Mouse (Mus musculus): Measurements from ENCODE around the gene Gbe1.

The Gbe1 gene

GRCm38 (mm10) chr16:70313886-70314577 is at the start of gene Gbe1:
Gene Gbe1 (plus strand): TSS chr16:70313949.
- peak; percentile 93 for DNase-seq

- DNase-seq = no peak
These were observed 3.1 kb upstream of the Gbe1 start for GRCm38 (mm10) chr16:70310691-70311090.

- DNase-seq = no peak
These were observed 258 bp upstream of the Gbe1 start for GRCm38 (mm10) chr16:70313496-70313885.

GRCm38 (mm10) chr16:70314578-70314930 is 805 bp downstream of the Gbe1 start:
- no peak for DNase-seq

- no peak for DNase-seq
These were observed 1.5 kb downstream of the Gbe1 start for GRCm38 (mm10) chr16:70315261-70315660.

GRCm38 (mm10) chr16:70315862-70316390 is 2.2 kb downstream of the Gbe1 start:
- DNase-seq = no peak

- DNase-seq = no peak
These were observed 5.6 kb downstream of the Gbe1 start for GRCm38 (mm10) chr16:70319388-70319787.

DNA sequence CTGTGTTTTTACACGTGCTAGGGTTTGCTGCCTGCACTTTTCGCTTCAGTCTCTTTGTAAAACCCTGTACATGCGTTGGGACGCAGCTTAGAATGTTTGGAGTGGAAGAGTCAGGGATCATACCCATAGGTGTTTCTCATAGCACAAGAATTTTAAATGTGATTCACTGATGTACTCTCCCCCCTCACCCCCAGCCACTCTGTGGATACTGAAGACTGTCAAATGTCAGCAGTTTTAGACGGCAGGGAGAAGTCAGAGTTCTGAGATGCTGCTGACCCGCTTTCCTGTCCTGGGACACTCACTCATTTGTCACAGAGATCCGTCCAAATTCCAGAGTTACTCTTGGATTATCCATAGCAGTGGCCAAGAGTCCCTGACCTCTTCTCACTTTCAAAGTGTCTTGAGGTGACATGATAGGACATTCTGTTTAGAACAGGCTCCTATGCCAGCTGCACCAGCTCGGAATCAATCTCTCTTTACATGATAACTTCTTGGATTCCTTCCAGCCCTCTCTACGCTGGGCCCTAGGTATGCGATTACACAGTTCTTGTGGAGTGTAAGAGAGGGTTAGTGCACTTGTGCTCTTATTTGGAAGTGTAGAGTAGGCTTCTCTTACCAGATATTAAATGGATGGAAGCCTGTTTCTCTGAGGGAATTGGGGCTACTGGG is 7.0 kb downstream of the Gbe1 start:
- no peak for DNase-seq

GRCm38 (mm10) chr16:70326339-70326948 is 12.7 kb downstream of the Gbe1 start:
- no peak for DNase-seq

GRCm38 (mm10) chr16:70328566-70328965 is 14.8 kb downstream of the Gbe1 start:
- no peak for DNase-seq

GRCm38 (mm10) chr16:70329036-70329435 is 15.3 kb downstream of the Gbe1 start:
- DNase-seq = no peak

- no peak for DNase-seq
These were observed 15.7 kb downstream of the Gbe1 start for GRCm38 (mm10) chr16:70329471-70329870.

DNA sequence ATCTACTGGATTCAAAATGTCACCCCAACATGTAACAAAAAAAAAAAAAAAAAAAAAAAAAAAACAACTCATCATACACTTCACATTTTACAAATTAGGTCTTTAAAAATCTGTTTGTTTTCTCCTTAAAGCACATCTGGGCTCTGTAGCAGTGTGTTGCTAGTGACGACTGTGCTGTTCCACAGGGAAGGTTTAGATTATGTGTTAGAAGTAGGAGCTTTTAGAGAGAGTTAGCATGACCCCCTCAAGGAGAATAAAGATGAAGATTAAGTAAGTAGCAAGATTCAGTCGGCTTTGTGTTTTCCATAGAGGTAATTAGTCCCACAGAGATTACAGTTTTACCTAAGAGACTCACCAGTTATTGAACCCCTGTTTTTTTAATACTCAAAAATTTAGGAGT is 16.3 kb downstream of the Gbe1 start:
- no peak for DNase-seq

GRCm38 (mm10) chr16:70330626-70331275 is 17.0 kb downstream of the Gbe1 start:
- no peak for DNase-seq

DNA sequence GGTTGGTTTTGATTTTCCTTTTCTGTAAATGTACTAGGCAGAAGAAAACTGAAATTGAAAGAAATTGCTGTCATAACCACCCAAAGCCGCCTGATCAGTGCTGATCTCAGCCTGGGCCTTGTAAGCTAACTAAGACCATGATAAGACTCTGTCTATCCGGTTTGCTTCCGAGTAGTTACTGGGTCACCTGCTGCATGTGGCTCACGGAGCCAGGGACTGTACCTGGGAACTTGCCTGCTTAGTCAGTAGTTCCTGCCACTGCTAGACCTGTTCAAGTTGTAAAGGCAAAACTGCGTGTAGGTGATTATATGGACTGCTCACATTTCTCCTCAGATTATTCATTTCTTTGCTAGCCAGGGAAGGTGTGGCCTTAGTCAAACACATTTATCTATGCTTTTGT is 21.1 kb downstream of the Gbe1 start:
- no peak for DNase-seq

DNA sequence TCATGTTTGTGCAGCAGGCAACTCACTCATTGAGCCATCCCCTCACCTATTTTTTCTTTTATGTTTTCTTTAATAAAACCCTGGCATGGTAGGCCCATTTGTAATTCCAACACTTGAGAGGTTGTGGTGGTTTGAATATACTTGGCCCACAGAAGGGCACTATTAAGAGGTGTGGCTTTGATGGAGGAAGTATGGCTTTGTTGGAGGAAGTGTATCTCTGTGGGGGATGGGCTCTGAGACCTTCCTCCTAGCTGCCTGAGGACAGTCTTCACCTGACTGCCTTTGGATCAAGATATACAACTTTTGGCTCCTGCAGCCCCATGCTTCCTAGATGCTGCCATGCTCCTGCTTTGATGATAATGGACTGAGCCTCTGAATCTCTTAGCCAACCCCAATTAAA is 21.7 kb downstream of the Gbe1 start:
- no peak for DNase-seq

DNA sequence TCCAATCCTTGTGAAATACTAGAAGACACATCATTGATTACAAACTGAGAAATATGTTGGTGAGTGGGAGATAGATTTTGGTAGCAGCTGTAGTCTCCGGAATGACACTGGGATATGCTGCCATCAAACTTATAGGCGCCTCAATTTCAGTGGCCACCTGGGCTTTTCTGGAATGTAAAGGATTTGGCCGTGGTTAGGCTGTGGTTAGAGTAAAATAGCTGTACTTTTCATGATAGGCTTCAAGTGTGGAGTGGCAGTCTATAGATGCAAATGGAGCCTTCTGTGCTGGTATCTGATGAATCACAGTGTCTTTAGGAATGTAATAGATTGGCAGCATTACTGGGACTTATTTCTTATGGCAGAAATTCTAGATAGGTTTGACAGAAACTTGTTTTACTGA is 23.9 kb downstream of the Gbe1 start:
- no peak for DNase-seq

DNA sequence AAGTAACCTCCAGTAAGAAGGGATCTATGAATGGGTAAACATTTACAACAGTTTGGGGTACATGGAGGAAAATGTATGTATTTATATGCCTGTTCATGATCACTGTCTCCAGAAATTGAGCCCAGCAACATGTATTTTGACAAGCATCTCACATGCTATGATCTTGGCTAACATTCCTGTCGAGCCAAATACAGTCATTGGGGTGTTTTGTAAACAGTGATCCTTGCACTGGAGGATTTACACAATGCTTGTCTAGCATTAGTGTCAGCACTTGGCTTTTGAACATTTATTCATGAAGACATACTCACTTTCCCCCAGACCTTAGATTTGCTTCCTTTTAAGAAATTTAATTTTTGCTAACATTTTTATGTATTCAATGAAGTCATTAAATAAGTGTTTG is 30.7 kb downstream of the Gbe1 start:
- DNase-seq = no peak

GRCm38 (mm10) chr16:70345607-70346006 is 31.9 kb downstream of the Gbe1 start:
- DNase-seq = no peak

DNA sequence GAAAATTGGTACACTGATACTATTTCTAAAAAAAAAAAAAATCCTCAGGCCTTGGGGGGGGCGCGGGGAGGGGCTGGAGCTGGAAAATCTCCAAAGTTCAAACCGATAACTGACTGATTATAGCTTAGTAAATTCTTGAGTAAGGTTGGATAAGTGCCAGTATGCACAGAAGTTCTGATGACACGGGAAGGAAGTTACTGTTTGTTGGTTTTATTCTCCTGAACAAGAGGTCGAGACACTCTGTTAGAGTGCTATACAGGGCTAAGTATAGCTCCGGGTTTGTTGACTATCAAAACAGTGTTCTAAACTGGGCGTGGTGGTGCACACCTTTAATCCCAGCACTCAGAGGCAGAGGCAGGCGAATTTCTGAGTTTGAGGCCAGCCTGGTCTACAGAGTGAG is 36.3 kb downstream of the Gbe1 start:
- DNase-seq = no peak

GRCm38 (mm10) chr16:70351641-70352280 is 38.0 kb downstream of the Gbe1 start:
- DNase-seq = peak; percentile 42

DNA sequence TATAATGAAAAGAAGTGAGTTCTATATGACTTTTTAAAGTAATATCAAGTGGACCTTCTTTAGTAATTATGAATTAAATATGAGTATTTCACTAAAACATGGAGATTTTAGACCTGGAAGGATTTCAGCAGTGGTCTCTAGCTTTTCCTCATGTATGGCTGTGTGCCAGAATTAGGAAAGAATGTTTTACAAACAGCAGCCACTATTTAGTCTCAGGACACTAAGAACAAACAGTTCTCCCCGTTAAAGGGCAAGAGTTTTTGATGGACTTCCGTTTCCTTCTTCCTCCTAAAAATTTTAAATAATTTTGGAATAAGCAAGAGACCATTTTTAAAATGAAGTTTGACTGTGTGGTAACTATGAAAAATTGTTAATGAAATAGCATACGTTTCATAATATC is 38.8 kb downstream of the Gbe1 start:
- DNase-seq = no peak

DNA sequence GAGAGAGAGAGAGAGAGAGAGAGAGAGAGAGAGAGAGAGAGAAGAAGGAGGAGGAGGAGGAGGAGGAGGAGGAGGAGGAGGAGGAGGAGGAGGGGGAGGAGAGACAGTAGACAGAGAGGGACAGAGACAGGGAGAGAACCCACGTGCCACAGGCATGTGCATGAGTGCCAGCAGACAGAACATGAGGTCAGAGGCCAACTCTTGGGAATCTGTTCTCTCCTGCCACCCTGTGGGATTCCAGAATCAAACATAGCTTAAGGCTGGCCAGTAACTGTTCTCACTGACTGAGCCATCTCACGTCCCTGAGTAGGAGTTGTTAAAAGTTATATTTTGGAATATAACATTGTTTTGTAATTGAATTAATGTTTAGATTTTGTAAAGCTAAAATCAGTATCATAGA is 39.3 kb downstream of the Gbe1 start:
- DNase-seq = peak; percentile 66
